Mouse (Mus musculus) spleen, postnatal 36 days (tissue): ENCODE measurements around the gene Hs6st2.

Experiments
- DNase-seq, 2 experiments: peaks; one replicate each; pipeline ENCODE4 v3.0.0; 2022; ENCODE audit warnings: low spot score in 2 of 2, mixed read lengths in 1 of 2

Hs6st2 gene

GRCm38 (mm10) chrX:51681756-51682155, at the start of gene Hs6st2:
Gene Hs6st2 (minus strand): TSS chrX:51681856.
- DNase-seq, result no peak

GRCm38 (mm10) chrX:51714086-51714745, 32.6 kb upstream of the Hs6st2 start:
- no peak for DNase-seq

GRCm38 (mm10) chrX:51712996-51713395, 31.3 kb upstream of the Hs6st2 start:
- DNase-seq, result no peak

GRCm38 (mm10) chrX:51702823-51703222, 21.2 kb upstream of the Hs6st2 start:
- no peak for DNase-seq

GRCm38 (mm10) chrX:51699079-51699478, 17.4 kb upstream of the Hs6st2 start:
- no peak for DNase-seq

GRCm38 (mm10) chrX:51686048-51686949, 4.6 kb upstream of the Hs6st2 start:
- DNase-seq, result no peak

GRCm38 (mm10) chrX:51684336-51685056, 2.8 kb upstream of the Hs6st2 start:
- no peak for DNase-seq

GRCm38 (mm10) chrX:51681170-51681667, 437 bp downstream of the Hs6st2 start:
- DNase-seq, result no peak

GRCm38 (mm10) chrX:51680428-51681169, 1.1 kb downstream of the Hs6st2 start:
- DNase-seq, result no peak

GRCm38 (mm10) chrX:51679601-51680427, 1.8 kb downstream of the Hs6st2 start:
- DNase-seq, result no peak

- DNase-seq, result no peak
Observed at GRCm38 (mm10) chrX:51658236-51658635, 23.4 kb downstream of the Hs6st2 start.

GRCm38 (mm10) chrX:51642661-51643257, 38.9 kb downstream of the Hs6st2 start:
- DNase-seq, result no peak

GRCm38 (mm10) chrX:51635756-51636155, 45.9 kb downstream of the Hs6st2 start:
- no peak for DNase-seq

GRCm38 (mm10) chrX:51631376-51631775, 50.3 kb downstream of the Hs6st2 start:
- DNase-seq, result no peak

GRCm38 (mm10) chrX:51614384-51615004, 67.2 kb downstream of the Hs6st2 start:
- no peak for DNase-seq

- DNase-seq, result no peak
Observed at GRCm38 (mm10) chrX:51610743-51611142, 70.9 kb downstream of the Hs6st2 start.

GRCm38 (mm10) chrX:51606231-51606863, 75.3 kb downstream of the Hs6st2 start:
- DNase-seq, result no peak

GRCm38 (mm10) chrX:51592751-51593150, 88.9 kb downstream of the Hs6st2 start:
- DNase-seq, result no peak

- no peak for DNase-seq
Observed at GRCm38 (mm10) chrX:51590448-51591010, 91.1 kb downstream of the Hs6st2 start.
